Mouse (Mus musculus) gastrocnemius, adult 2 months (tissue): Measurements from ENCODE around the gene Plekha8. TPM values are rescaled to one million over a fixed set of nuclear protein-coding genes. Genes with fewer than 3 reads are reported as not detected.

Experiments
- DNase-seq: peaks from one replicate; pipeline ENCODE4 v3.0.0; 2022
- H3K27ac ChIP-seq: fragments of 200-600 bp; 2 replicates; pipeline ENCODE4 v1.8.1; 2022; ENCODE audit warnings: mild to moderate bottlenecking
- H3K4me3 ChIP-seq: fragments of 200-600 bp; 2 replicates; pipeline ENCODE4 v1.8.1; 2022; ENCODE audit warnings: mild to moderate bottlenecking, moderate library complexity
- CTCF ChIP-seq: fragments of 200-600 bp; IDR thresholded peaks from 2 replicates; pipeline ENCODE4 v1.8.1; 2022; ENCODE audit warnings: antibody characterized with exemption, mild to moderate bottlenecking, moderate library complexity
- intact Hi-C: fragments of 180-260 bp; cut with DNase I; formaldehyde crosslinking; loops from one replicate; pipeline ENCODE4 v1.15.1; 2025
- total RNA-seq, 2 experiments: library from RNA; stranded (reverse); gene quantifications; 2 replicates each; pipeline ENCODE4 v1.2.3; 2021

Plekha8 gene
- total RNA-seq, 2 experiments from 2014 or later = 3.3 to 4.0 TPM

GRCm38 (mm10) chr6:54563561-54563960 is 31.4 kb upstream of the Plekha8 start:
- TF ChIP-seq CTCF = no peak
- Histone ChIP-seq H3K4me3 (no peak overlapping the region), H3K27ac (no peak overlapping the region)
- intact Hi-C loops = no loop called here
- no peak for DNase-seq

- Histone ChIP-seq H3K4me3 (no peak overlapping the region), H3K27ac (no peak overlapping the region)
- no peak for DNase-seq
- TF ChIP-seq CTCF = no peak
- intact Hi-C loops = no loop called here
These were observed 30.4 kb upstream of the Plekha8 start for GRCm38 (mm10) chr6:54564506-54564991.

- Histone ChIP-seq H3K27ac (no peak overlapping the region), H3K4me3 (no peak overlapping the region; the same call in 1 of the 2 replicates)
- TF ChIP-seq CTCF = no peak
- intact Hi-C loops = no loop called here
- DNase-seq = no peak
These were observed 29.9 kb upstream of the Plekha8 start for GRCm38 (mm10) chr6:54565012-54565411.

- Histone ChIP-seq H3K4me3 (peak within 1 kb of the TSS; percentile 80), H3K27ac (peak within 1 kb of the TSS; percentile 70)
- peak; percentile 71 for DNase-seq
- intact Hi-C loops = no loop called here
- TF ChIP-seq CTCF = no peak
These were observed 29.0 kb upstream of the Plekha8 start, which contains the start of gene Scrn1 for GRCm38 (mm10) chr6:54565665-54566545. TSS of gene Scrn1 (minus strand) at chr6:54566489.

- TF ChIP-seq CTCF = no peak
- intact Hi-C loops = no loop called here
- Histone ChIP-seq H3K4me3 (peak overlapping the region; percentile 80), H3K27ac (peak overlapping the region; percentile 70)
- DNase-seq = no peak
These were observed 28.4 kb upstream of the Plekha8 start for GRCm38 (mm10) chr6:54566546-54566919.

- intact Hi-C loops = no loop called here
- Histone ChIP-seq H3K27ac (no peak overlapping the region), H3K4me3 (no peak overlapping the region)
- DNase-seq = no peak
- TF ChIP-seq CTCF = no peak
These were observed 25.1 kb upstream of the Plekha8 start for GRCm38 (mm10) chr6:54569776-54570175.

GRCm38 (mm10) chr6:54573218-54573955 is 21.5 kb upstream of the Plekha8 start:
- no peak overlapping the region for H3K4me3 ChIP-seq
- TF ChIP-seq CTCF = no peak
- no peak for DNase-seq
- intact Hi-C loops = no loop called here
- no peak overlapping the region for H3K27ac ChIP-seq

- peak; percentile 95 for TF ChIP-seq CTCF
- no peak overlapping the region for H3K4me3 ChIP-seq
- H3K27ac ChIP-seq = no peak overlapping the region
- intact Hi-C loops = loop anchor here (1.0 kb wide), 1 partner anchor 43 kb away; no protein-coding TSS in a partner anchor
- DNase-seq = no peak
These were observed 8.7 kb upstream of the Plekha8 start for GRCm38 (mm10) chr6:54586175-54586574.

GRCm38 (mm10) chr6:54586911-54587310 is 8.0 kb upstream of the Plekha8 start:
- Histone ChIP-seq H3K27ac (peak overlapping the region; percentile 20; the same call in 1 of the 2 replicates), H3K4me3 (peak overlapping the region; percentile 24)
- TF ChIP-seq CTCF = no peak
- no peak for DNase-seq
- intact Hi-C loops = loop anchor here (1.0 kb wide), 1 partner anchor 42 kb away; no protein-coding TSS in a partner anchor

GRCm38 (mm10) chr6:54587683-54588082 is 7.2 kb upstream of the Plekha8 start:
- TF ChIP-seq CTCF = no peak
- Histone ChIP-seq H3K4me3 (no peak overlapping the region), H3K27ac (no peak overlapping the region)
- no peak for DNase-seq
- intact Hi-C loops = no loop called here

GRCm38 (mm10) chr6:54588212-54588611 is 6.7 kb upstream of the Plekha8 start:
- intact Hi-C loops = no loop called here
- no peak overlapping the region for H3K27ac ChIP-seq
- H3K4me3 ChIP-seq = no peak overlapping the region
- TF ChIP-seq CTCF = no peak
- no peak for DNase-seq

GRCm38 (mm10) chr6:54590691-54591090 is 4.2 kb upstream of the Plekha8 start:
- TF ChIP-seq CTCF = no peak
- Histone ChIP-seq H3K27ac (no peak overlapping the region), H3K4me3 (no peak overlapping the region)
- intact Hi-C loops = loop anchor here (5.0 kb wide), 1 partner anchor 447 kb away; the partner anchor contains the start of gene Gars
- DNase-seq = no peak

- peak overlapping the region; percentile 93 for H3K4me3 ChIP-seq
- intact Hi-C loops = loop anchor here (2.0 to 5.0 kb wide), 2 partner anchors 225 to 446 kb away; partner anchors contain the start of genes Gars and Znrf2
- DNase-seq = no peak
- H3K27ac ChIP-seq = peak overlapping the region; percentile 12; the same call in 1 of the 2 replicates
- TF ChIP-seq CTCF = no peak
These were observed 3.1 kb upstream of the Plekha8 start for GRCm38 (mm10) chr6:54591778-54592177.
